Mouse (Mus musculus): ENCODE measurements around the gene Bod1l.

DNA sequence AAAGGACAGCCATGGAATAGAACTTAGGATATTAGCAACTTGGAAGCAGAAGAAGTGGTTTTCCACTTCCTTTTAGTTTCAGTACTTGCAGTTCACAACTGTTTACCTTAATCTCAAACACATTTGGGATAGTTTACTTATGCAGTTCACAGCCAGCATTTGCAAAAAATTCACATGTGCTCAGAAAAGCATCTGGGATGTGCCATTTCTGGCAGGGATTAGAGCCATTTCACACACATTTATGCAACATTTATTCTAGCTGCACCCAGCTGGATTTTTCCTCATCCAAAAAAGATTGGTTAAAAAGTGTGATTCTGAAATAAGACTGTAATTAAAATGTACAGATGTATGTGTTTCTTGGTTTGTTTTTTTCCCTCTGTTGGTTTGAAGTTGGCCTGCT is 49.7 kb downstream of the Bod1l start:
- TF ChIP-seq TCF12 (IDR thresholded peaks at IDR 0.05; ENCODE audit: insufficient read depth, poor library complexity, severe bottlenecking), result no peak
- no peak for TF ChIP-seq POLR2AphosphoS2 (IDR thresholded peaks at IDR 0.05; ENCODE audit: insufficient read length, low read depth)
- TF ChIP-seq E2F4 (IDR thresholded peaks at IDR 0.05; ENCODE audit: insufficient read depth), result no peak
